Mouse (Mus musculus) brain, embryonic 14.5 days (tissue): ENCODE data around the gene Cort.

Experiments used
- CTCF ChIP-seq: fragments of 200-500 bp; IDR thresholded peaks from 2 replicates; pipeline ENCODE4 v1.5.1; 2012; ENCODE audit warnings: inconsistent platforms, mild to moderate bottlenecking, moderate library complexity, borderline replicate concordance; ENCODE audit not compliant: insufficient read depth, insufficient read length; ENCODE audit errors: extremely low read depth
- POLR2A ChIP-seq: fragments of 200-500 bp; IDR thresholded peaks from 2 replicates; pipeline ENCODE4 v1.6.1; 2012; ENCODE audit warnings: mild to moderate bottlenecking, inconsistent platforms, borderline replicate concordance; ENCODE audit not compliant: poor library complexity, insufficient read depth, insufficient read length, severe bottlenecking; ENCODE audit errors: extremely low read depth

- TF ChIP-seq CTCF = no peak
- no peak for TF ChIP-seq POLR2A
These were observed 28.3 kb upstream of the Cort start for GRCm38 (mm10) chr4:149154859-149155258.
